ENCODE assay signal across 21 mouse cellular contexts in the genomic region with DNA sequence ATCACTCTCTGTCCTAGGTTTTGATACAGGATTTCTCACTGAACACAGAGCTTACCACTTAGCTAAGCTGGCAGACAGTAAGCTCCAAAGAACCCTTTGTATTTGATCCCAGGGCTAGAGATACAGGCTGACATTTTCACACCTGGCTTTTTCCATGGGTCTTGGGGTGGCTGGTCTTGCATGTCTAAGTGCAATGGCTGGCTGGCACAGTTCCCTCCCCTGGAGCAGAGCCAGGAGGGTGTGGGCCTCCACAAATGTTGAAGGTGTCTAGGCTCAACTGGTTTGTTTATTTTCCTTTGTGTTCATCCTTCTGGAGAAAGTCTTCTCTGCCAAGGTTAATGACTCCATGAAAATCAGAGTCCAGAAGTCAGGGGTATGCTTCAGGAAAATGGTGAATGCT.
DNase-seq lines count a peak whose midpoint lies in the region; TF ChIP-seq lines count a peak whose summit lies in the region.
"Had no signal": no experiment of that assay in that cellular context is flagged by ENCODE, and none has a peak within 500 bp of the region (broad histone marks: within the 10 kb centered on the region; RNA-seq: fewer than 3 reads in every experiment).

No protein-coding gene starts in this region.

- DNase-seq in cerebellum, postnatal 10 days: peak; percentile 13 to 29
- DNase-seq in cerebellum, adult 9-11 months: no peak
- DNase-seq in left cerebral cortex, postnatal 4 days: peak; percentile 1
- no peak for DNase-seq in left cerebral cortex, adult 8-10 months (ENCODE audit: low spot score in 2 of 2)
- DNase-seq in kidney, adult 9 months: peak; percentile 14
- peak; percentile 9 to 25 for DNase-seq in kidney, postnatal 4 days
- no peak for DNase-seq in layer of hippocampus, adult 2 months (ENCODE audit: low spot score in 2 of 2)
- no peak for DNase-seq in liver
- DNase-seq: adrenal gland, postnatal 14 days; cerebellum, adult 11-12 months; gastrocnemius, postnatal 14 days; heart, adult 11 months; lung, embryonic 14.5 days; lung, postnatal 14 days; midbrain, embryonic 14.5 days; thymus, postnatal 4 days had no signal

- no peak for TF ChIP-seq CTCF in layer of hippocampus, adult 2 months (conservative IDR thresholded peaks at IDR 0.05)

- no peak overlapping the region for H3K4me3 ChIP-seq in layer of hippocampus, adult 2 months
- H3K4me3 ChIP-seq: forebrain, embryonic 13.5 days; heart, embryonic 10.5 days; heart, embryonic 15.5 days; limb, embryonic 15.5 days had no signal

- H3K27ac ChIP-seq in layer of hippocampus, adult 2 months: no peak overlapping the region
- H3K27ac ChIP-seq: forebrain, embryonic 13.5 days; heart, embryonic 10.5 days; heart, embryonic 15.5 days; limb, embryonic 15.5 days; liver, embryonic 14.5 days had no signal

- intact Hi-C loops in left cerebral cortex, postnatal 4 days (cut with DNase I): no loop called here

Comparison
In these comparisons a context has a peak if more than half of its experiments do, and no peak if none do; other contexts are left out.
1. DNase-seq: peak in cerebellum, postnatal 10 days (2 of 2), left cerebral cortex, postnatal 4 days (single experiment), kidney, adult 9 months (single experiment) and kidney, postnatal 4 days (2 of 2); none in cerebellum, adult 9-11 months (single experiment), left cerebral cortex, adult 8-10 months (0 of 2), layer of hippocampus, adult 2 months (0 of 2) and liver (single experiment).